Mouse (Mus musculus): ENCODE results near the gene Rapgef4.

DNA sequence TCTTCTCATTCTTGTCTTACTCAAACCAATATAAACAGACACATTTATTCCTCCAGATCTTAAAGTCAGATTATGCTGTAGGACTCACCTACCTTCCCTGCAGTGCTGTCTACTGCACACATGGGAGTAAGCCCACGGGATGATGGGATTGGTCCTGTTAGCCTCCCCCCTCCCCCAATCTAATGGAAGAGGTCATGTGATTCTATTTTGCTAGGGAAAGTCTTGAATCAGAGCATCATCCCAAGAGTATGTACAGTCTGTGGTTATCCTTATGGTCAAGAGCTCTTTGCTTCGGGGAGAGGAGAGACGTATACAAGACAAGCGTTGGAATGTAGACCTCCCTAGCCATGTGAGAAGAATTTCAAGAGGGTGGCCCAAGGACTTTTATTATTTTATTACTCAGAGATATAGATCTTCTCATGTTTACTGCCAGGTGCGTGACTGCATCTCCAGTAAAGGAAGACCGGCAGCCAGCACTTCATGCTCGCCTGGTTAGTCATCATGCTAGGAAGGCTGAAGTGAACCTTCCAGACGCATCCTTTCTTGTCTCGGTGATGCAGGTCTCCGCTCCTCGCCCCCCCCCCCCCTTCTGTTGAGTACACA is 308.0 kb downstream of the Rapgef4 start:
- TF ChIP-seq CTCF (IDR thresholded peaks at IDR 0.05) (no peak), POLR2A (IDR thresholded peaks at IDR 0.05; ENCODE audit: insufficient read depth, low read depth, low read length) (no peak), EP300 (IDR thresholded peaks at IDR 0.05; ENCODE audit: insufficient read depth, low read depth, low read length) (no peak)

Measured in heart, adult 2 months (tissue).